Mouse (Mus musculus) regulatory T cell (primary cell): Measurements from ENCODE around the gene Ap3b1.

ENCODE experiments used
- in situ Hi-C: fragments of 300-600 bp; cut with MboI, MseI; formaldehyde crosslinking; loops from one replicate; pipeline ENCODE4 v1.15.1; 2025; ENCODE audit warnings: high pct_unique_total_duplicates

The Ap3b1 gene

DNA sequence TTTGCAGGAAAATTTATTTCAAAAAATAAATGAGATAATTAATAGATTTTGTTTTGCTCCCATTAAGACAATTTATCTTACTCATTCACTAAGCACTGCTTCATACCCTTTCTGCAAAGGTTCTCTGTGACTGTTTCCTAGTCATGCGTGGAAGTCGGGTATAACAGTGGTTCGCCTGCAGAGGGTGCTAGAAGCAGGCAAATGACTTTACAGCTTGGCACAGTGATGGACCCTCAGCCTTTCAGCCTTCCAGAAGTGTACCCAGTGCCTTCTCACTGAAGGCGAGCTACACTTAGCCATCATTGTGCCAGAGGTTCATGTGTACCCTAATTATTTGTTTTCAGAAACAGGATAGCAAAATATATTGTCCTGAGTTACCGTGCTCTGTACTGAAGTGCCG is 92.5 kb downstream of the Ap3b1 start:
- in situ Hi-C loops, result no loop called here

DNA sequence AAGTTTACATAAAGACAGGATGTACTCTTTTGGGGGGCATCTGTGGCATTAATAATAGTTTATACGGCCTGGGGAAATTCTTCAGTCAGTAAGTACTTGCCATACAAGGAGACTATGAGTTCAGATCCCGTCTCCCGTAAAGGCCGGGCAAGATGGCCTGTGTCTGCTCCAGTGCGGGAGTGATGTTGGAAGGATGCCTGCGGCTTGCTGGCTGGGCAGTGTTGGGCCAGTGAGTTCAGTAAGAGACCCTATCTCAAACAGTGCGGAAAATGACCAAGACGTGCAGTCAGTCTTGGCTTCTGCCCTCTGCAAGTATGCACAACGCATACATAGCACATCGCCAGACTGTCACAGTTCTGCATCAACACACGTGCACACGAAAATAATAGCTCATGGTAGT is 95.4 kb downstream of the Ap3b1 start:
- in situ Hi-C loops, result no loop called here

DNA sequence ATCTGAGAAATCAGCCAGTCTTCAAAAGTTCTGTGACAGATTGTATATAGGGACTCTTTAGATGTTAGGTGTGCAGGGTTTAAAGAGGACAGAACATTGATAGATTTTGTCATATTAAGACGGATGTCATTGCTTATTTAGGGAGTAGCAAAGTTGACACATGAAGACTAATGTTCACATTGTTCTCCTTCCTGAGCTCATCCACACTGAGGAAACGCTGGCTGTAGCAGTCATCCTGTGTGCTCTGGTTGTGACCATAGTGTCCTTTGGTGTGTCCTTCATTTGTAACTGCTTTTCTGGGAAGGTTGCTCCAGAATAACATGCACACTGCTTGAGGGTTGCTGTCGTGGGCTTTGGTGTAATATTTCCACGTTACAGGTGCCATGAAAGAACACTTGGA is 100.4 kb downstream of the Ap3b1 start:
- in situ Hi-C loops, result no loop called here

DNA sequence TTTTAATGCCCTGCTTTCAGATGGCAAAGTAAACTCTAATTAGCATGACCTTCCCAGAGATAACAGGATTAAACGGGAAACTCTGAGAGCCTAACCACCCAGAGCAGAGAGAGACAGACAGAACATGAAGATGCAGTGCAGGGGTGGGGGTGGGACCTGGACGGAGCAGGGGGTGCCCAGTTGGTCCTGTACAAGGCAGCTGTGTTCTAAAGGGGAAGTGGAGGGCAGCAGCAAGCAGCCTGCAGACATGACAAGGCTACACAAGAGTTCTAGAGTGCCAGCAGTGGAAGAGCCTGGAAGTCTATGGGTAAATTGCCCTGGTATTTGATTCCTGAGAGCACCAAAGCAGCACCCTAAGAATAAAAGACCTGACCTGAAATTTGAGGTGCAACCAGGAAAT is 105.5 kb downstream of the Ap3b1 start:
- in situ Hi-C loops, result no loop called here

DNA sequence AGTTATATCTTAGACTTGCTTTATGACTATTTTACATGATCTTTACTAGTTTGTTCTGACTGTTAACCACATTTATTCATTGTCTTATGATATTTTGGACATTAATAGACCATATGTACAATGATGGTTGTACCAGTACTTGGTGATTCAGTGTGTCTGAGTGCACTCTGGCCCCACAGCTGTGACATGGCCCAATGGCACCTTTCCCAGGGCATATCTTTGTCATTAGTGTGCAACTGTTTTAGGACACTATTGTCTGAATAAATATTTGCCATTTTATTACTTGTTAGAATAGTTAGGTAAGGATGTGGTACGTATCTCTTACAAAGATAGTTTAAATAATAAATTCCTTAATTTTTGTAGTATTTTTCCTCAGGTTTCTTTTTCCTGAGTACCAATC is 109.8 kb downstream of the Ap3b1 start:
- in situ Hi-C loops, result no loop called here

DNA sequence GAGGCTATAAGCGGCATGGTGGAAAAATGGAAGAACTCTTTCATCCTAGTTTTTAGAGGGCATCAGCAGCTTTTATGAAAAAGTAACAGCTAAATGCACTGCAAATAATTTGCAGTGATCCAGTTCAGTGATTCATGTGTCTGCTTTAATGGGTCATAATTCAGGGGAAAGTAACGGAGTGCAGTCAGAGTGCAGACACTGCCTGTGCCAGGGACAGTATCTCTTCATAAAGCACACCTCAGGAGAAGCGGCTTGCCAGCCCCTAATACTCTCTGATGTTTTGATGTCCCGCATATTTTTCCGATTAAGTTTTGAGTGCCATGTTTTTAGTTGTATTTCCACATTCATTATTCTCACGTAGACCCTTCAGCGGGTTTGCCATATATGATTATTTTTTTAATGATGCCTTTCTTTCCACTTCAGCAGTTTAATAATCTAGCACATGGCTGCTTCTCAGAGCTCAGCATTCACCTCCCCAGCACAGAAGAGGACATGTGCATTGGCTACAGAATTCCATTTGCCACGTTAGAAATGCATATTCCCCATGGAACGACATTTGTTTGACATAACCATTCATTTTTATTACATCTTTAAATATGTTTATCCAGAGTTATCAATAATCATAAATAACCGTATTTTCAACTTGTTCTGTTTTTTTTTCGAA is 112.4 kb downstream of the Ap3b1 start:
- in situ Hi-C loops, result no loop called here

DNA sequence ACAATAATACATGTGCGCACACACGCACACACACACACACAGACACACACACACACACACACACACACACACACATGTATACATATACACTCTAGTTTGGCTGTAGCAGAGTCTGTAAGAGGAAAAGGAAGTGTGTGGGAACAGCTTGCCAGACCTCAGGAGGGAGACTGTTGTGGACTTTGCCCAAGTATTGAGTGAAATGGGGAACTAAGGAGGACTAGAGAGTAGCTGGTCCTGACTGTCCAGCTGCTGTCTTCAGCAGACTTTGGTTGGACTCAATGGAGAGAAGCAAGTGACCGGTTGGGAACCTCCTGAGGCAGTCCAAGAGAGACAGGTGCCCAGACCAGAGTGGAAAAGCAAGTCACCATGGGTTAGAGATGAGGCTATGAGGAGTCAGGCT is 117.4 kb downstream of the Ap3b1 start:
- in situ Hi-C loops, result no loop called here

DNA sequence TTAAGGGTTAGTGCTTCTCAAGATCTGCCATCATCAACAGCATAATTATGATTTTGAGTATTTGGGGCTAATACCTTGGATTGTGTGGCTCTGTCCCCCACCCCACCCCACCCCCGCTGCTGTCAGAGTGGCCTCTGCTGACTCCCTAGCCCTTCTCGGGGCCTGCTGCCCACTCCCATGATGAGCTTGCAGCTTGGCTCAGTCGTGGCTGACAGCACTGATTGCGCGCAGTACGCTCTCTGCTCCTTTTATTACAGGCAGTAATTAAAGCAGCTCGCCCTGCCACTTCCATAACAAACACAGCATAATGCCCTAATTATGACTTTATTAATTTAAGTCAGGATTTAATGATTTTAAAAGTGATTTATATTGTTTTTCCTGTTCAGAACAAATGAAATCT is 121.5 kb downstream of the Ap3b1 start:
- in situ Hi-C loops, result no loop called here

DNA sequence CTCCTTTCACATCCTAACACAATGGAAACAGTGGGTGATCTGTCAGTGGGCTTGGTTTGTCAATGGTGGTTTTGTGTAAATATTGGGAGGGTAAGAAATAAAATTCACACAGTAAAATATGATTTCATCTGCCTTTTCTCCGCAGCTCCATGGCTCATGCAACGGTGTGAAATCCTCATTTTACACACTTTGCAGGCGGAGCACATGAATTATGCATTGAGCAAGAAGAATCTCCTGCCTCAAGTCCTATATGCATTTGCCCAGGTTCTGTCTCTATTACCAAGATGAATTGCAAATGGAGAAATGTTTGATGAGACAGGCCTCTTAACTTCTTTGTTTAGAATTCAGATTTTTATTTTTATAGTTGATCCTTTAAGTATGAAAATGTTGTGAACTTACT is 131.9 kb downstream of the Ap3b1 start:
- in situ Hi-C loops, result no loop called here

DNA sequence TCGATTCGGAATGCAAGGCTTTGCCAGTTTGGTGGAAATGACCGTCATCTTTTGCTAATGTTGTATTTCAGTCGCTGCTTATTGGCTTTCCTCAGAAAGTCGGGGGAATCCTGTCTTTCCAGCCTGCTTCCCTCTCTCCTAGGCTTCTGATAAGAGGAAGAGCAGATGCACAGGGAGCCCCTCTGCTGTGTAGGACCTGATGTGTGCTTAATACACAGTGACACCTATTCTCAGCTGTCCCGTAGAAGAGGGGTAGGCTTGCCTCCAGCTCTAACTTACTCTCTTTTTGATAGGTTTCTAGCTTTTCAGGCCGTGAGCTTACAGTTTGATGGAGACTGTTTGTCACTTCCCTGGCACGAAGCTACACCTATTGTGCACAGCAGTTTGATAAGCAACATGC is 132.4 kb downstream of the Ap3b1 start:
- in situ Hi-C loops, result no loop called here

DNA sequence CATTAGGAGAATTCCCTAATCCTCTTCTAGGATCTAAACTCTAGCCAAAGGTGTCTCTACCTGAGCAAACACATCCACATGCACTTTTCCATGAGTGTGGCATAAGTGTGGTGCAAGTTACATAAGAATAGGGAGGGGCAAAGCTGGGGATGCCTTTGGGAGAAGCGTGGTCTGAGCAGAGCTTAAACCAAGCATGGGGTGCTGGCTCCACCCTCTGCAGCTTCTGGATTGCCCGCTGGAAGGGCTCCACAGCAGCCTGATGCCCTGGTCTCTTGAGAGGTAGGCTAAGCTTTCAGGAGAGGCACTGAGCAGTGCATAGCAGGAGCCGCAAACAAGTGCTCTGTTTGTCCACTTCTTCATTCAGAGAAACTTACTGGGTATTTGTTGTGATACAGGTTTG is 138.8 kb downstream of the Ap3b1 start:
- in situ Hi-C loops, result no loop called here

DNA sequence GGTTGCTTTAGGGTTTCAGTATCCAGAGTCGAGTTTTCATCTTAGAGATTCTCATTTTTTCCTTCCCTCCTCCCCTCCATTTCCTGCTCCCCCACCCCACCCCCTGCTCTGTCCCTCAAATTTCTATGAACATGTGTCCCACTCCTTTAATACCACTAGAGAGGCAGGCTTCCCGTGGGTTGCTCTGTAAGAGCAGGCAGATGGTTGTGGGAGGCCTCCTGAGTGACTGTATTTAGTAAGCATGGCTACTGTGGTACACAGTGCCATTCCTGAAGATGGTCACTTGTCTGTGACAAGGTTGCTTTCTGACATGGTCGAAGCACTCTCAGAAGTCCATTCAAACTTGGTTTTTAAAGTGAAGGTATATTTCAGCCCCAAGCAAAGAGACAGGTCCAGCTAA is 147.7 kb downstream of the Ap3b1 start:
- in situ Hi-C loops, result no loop called here

DNA sequence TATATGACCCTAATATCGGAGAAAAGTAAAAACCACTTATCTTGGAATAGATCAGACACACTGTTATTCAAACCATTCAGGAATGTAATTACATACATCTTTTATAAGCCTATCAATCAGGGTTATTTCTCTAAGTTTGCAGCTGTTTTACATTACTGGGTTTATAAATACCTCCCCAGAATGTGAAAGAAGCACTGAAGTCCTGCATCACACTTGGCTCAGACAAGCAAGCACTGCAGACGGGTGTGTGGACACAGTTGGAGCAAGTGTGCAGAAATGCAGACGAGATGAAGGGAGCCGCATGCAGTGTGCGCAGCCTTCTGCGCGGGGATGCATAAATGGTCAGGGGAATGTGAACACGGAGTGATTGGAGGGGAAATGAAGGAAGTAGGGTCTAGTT is 149.6 kb downstream of the Ap3b1 start:
- in situ Hi-C loops, result no loop called here

DNA sequence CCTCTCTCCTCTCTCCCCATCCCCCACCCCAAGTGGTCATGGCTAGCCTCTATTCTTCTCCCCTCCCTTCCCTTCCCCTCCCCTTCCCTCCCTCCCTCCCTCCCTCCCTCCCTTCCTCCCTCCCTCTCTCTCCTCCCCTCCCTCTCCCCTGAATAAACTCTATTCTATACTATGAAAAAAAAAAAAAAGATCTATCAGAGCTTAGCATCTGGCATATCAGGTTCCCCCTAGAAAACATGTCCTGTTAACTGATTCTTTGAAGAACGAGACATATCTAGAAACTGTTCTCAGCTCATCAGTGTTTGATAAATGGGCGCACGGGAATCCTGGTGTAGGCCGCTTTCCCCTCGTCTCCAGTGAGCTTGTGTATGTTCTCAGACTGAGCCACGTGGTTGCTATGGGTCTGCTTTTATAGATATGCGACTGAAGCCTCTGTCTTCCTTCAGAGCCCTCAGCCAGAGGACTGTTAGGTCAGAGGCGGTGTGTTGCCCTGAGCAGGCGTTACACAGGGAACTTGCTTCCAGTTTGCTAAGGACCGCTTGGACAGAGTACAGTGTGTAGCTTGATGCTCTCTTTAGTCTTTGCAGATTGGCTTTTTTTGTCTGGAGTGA is 154.5 kb downstream of the Ap3b1 start:
- in situ Hi-C loops, result no loop called here

DNA sequence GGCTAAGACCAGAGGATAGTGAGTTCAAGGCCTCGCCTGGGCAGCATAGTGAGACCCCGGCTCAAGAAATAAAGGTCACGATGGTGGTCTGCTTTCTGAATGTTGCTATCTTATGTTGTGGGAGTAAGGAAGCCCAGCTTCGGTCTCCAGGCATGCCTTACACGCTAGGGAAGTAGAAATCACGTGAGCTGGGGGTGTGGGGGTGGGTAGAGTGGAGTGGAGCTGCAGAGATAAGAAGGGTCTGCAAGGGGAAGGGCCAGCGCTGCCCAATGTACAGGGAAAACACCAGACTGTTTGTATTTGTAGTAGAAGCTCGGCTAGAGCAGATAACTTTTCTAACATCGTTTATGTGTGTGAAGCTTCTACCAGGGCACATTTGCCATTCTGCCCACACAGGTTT is 155.1 kb downstream of the Ap3b1 start:
- in situ Hi-C loops, result no loop called here

DNA sequence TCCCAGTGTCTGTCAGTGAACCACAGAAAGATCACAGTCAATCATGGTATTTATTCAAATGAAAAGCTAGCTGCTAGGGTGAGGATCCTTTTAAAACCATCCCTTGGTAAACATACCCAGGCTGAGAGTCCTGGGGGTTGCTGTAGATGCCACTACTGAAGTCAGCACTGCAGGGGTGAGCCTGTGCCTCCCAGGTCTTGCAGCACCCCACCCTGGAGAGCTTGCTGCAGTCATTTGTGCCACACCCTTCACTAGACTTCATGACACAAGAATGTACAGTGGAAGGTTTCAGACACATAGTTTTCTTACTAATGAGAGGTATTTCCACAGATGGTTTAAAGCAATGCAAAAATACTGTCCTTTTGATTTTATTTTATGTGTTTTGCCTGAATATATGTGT is 156.2 kb downstream of the Ap3b1 start:
- in situ Hi-C loops, result no loop called here

DNA sequence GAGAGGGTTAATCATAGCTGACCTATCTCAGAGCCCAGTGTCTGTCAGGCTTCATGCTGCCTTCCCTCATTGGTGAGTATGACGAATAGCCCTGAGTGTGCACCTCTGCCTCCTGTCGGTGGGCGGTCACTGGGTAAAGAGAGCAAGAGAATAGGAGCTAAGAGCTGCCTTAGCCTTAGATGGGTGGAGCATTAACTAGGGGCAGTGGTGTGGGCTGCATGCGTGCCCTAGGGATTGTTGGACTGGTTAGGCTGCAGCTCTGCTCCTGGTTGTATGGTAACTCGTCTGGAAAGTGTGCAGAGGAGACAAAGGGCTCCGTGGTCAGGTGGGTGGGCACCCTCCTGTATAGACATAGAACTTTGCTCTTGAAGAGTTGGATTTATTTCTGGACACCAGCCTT is 157.8 kb downstream of the Ap3b1 start:
- in situ Hi-C loops, result no loop called here

DNA sequence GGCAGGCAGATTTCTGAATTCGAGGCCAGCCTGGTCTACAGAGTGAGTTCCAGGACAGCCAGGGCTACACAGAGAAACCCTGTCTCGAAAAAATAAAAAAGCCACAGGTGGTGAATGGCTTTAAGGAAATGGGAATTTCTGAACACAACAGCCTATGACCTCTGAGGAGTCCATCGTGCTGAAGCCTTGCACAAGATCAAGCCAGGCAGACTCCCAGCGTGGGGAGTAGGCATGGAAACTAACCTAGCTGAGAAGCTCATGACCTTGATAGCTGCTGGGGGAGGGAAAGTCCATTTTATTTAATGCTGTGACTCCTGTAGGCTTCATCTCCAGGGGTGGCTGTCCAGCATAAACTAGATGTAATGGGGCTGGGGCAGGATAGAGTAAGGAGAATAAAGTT is 159.4 kb downstream of the Ap3b1 start:
- in situ Hi-C loops, result no loop called here

DNA sequence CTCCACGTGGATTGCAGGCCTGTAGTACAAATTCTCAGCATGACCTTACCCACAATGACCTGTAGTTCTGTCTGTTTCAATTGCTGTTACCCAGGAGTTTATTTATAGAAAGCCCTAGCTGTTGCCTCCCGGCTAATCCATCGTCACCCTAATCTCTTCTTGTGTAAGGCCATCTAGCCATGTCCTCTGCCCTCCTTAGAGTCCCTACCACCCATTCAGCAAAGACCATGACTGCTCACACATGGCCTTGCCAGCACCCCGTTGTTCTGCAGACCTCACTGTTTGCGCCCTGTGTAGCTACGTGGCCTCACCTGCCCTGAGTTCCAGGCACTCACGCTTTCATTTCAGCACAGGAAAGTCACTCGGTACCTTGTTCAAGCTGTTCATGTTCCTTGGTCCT is 160.5 kb downstream of the Ap3b1 start:
- in situ Hi-C loops, result no loop called here

DNA sequence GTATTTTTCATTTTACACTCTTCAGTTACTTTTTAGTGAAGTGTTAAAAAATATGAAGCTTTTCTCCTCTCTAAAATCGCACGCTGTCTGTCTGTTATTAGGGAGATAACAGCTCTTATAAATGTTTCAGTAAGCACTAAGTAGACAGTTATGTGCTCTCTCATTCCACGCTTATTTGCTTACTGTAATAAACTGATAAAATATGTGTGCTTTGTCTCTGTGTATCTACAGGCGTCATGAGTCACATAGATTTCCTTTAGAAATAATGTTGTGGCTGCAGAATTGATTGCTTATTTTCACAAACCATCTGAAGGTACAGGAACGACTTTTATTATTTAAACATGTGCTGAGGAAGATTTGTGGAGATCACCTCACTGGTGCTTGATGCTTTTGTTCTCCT is 164.5 kb downstream of the Ap3b1 start:
- in situ Hi-C loops, result no loop called here

DNA sequence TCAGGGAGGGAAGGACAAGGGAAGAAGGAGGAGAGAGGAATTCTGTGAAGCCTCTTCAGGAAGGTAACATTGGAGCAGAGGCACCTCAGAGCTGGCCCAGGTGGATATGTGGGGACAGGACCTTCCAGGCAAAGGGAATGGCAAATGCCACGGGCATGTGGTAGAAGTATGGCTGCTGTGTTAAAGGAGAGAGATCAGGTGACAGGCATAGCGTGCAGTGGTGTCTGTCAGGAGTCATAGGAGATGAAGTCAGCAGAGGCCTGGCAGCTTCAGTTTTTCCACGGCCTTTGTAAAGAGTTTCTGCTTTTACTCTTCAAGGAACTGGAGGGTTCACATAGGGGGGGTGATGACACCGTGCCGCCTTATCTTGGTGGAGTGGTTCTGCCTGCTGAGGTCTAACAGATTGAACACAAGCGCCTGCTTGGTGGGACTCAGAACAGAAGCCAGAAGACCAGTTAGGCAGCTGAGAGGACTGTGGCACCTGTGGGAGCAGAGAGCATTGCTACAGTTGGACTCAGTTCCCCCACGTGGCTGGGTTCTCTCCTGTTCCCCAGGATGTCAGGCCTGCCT is 166.0 kb downstream of the Ap3b1 start:
- in situ Hi-C loops, result no loop called here

DNA sequence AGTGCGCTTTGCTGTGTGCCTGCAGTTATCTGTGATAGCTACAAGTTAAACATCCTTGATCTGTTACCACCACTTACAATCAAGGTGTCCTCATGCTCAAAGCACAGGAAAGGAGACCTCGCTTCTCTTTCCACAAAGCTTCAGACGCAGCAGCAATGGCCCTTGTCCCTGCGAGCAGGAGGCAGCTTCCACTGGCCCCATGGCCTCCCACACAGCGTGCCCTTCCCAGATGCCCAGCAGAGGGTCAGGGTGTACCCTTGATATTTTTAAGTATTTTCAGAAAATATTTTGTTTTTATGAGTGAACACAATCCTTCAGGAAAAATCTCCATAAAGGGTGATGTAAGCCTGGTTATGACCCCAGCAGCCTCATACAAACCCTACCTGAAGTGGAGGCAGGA is 170.4 kb downstream of the Ap3b1 start:
- in situ Hi-C loops, result no loop called here

DNA sequence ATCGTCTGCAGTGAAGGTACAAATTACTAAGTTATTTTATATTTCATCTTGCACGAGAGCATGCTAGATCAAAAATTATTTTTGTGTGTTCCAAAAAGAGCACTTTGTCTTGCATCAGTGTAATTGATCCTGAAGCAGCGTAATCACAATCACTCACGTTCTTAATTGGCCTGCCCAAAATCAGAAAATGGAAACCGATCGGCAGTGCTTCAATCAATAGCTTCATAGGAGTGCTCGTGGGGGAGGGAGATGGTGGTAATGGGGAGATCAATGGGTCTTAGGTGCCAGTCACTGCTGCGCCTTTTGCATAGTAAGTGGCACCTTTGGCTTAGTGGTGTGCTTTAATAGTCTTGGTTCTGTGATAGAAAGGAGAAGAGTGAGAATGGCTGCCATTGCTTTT is 174.8 kb downstream of the Ap3b1 start:
- in situ Hi-C loops, result no loop called here

DNA sequence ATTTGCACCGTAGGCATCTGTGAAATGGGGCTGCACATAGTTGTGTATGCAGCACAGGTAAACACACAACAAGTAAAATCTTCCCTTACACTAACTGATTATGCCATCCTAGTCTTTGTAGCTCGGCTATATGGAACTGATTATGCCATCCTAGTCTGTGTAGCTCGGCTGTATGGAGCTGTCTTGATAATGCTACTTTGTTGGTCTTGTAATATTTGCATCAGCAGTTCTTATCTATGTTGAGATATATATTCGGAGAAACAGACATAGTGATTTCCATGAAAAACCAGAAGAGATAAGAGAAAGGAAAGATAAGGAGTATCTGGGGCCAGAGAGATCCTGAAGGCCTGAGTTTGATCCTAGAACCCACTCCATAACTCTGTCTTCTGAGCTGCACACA is 178.6 kb downstream of the Ap3b1 start:
- in situ Hi-C loops, result no loop called here
